Mouse (Mus musculus) liver, embryonic 16.5 days (tissue): ENCODE measurements around the gene Endog. TPM values are rescaled to one million over a fixed set of nuclear protein-coding genes. Genes with fewer than 3 reads are reported as not detected.

Experiments used
- ATAC-seq: fragments of 200-750 bp; cut with Nextera tagmentation; 2 replicates; pipeline ENCODE4 v1.8.0; 2017; ENCODE audit warnings: low read depth, mild to moderate bottlenecking, moderate number of reproducible peaks, moderate library complexity
- H3K27ac ChIP-seq: fragments of 300-500 bp; sonication (generic); 2 replicates; pipeline ENCODE4 v1.5.1; 2014; ENCODE audit warnings: mild to moderate bottlenecking, low read length
- H3K27me3 ChIP-seq: fragments of 300-500 bp; sonication (generic); 2 replicates; pipeline ENCODE4 v1.6.1; 2014; ENCODE audit warnings: low read depth, low read length, mixed read lengths; ENCODE audit not compliant: control insufficient read depth, insufficient read depth
- H3K36me3 ChIP-seq: fragments of 300-500 bp; sonication (generic); 2 replicates; pipeline ENCODE4 v1.6.1; 2014; ENCODE audit warnings: mild to moderate bottlenecking; ENCODE audit not compliant: control insufficient read depth, insufficient read depth
- H3K4me1 ChIP-seq: fragments of 300-500 bp; sonication (generic); 2 replicates; pipeline ENCODE4 v1.6.1; 2014; ENCODE audit warnings: low read depth, low read length, mixed read lengths; ENCODE audit not compliant: control insufficient read depth
- H3K4me2 ChIP-seq: fragments of 300-500 bp; sonication (generic); 2 replicates; pipeline ENCODE4 v1.6.1; 2014; ENCODE audit warnings: low read depth, low read length, mixed read lengths
- H3K4me3 ChIP-seq: fragments of 300-500 bp; sonication (generic); 2 replicates; pipeline ENCODE4 v1.5.1; 2014; ENCODE audit warnings: low read depth, mild to moderate bottlenecking, low read length
- H3K9ac ChIP-seq: fragments of 300-500 bp; sonication (generic); 2 replicates; pipeline ENCODE4 v1.6.1; 2014; ENCODE audit warnings: low read depth, low read length
- H3K9me3 ChIP-seq: fragments of 300-500 bp; sonication (generic); replicated peaks from 2 replicates; pipeline ENCODE4 v1.6.1; 2016; ENCODE audit warnings: low read length; ENCODE audit not compliant: control insufficient read depth
- WGBS: fragments of 180-500 bp; shearing (Covaris S2); extraction: QIAGEN DNeasy Blood & Tissue Kit; methylation state at CpG from one replicate; pipeline ENCODE4 v1.1.7; 2014; ENCODE audit not compliant: insufficient replicate concordance; 5-methylcytosine and 5-hydroxymethylcytosine counted together
- polyA plus RNA-seq: library from polyadenylated mRNA; unstranded; fragments of >200 nt; fragmentation: Nextera tagmentation; extraction: Ambion mirVana; gene quantifications from 2 replicates; pipeline ENCODE4 v1.2.1, GENCODE M21; 2015

Gene Endog
- polyA plus RNA-seq, 1 experiment from 2014 or later = 19.8 TPM

DNA sequence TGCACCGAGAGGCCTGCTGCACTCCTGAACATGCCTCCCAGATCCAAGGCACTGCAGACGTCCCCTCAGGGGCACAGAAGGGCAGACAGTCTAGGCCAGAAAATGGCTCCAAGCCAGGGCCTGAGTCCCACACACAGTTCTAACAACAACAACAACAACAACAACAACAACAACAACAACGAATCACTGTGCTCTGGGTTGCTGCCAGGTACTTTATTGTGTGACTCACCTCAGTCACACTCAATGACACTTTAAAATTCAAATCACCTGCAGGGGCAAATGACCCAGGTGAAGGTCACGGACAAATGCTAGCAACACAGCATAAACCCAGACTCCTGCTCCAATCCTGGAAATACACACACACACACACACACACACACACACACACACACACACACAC lies 26.7 kb downstream of the Endog start:
- Histone ChIP-seq H3K9ac (no peak overlapping the region), H3K27ac (peak overlapping the region; percentile 25; the same call in 1 of the 2 replicates), H3K4me2 (no peak overlapping the region), H3K36me3 (no peaks in the 10 kb centered on the region), H3K9me3 (no peaks in the 10 kb centered on the region), H3K4me1 (peaks cover 10% of the 10 kb centered on the region), H3K4me3 (no peak overlapping the region), H3K27me3 (no peaks in the 10 kb centered on the region)
- no peak for ATAC-seq
- WGBS = 54% methylated on average over 4 of the region's 4 CpGs

DNA sequence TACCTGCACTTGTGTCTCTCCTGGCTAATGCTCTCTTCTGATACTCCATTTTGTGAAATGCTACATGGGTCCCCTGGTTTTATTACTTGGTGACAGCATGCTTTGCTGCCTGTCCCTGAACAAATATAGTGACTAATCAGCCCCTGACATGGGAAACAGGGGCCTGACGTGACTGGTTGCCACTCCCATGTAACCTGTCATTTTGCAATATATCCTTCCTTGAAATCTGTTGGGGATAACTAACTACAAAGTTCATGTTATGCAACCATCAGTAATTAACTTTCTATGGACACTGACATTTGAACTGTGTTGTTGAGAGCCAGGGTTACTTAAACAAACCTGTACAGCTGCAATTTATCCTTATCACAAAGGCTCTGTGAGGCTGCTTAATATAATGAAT lies 28.7 kb downstream of the Endog start:
- Histone ChIP-seq H3K9ac (no peak overlapping the region), H3K4me2 (0 out of 2 replicates have a peak overlapping the region, but pooled peaks have one; percentile 14)
- peak; percentile 77 for ATAC-seq

DNA sequence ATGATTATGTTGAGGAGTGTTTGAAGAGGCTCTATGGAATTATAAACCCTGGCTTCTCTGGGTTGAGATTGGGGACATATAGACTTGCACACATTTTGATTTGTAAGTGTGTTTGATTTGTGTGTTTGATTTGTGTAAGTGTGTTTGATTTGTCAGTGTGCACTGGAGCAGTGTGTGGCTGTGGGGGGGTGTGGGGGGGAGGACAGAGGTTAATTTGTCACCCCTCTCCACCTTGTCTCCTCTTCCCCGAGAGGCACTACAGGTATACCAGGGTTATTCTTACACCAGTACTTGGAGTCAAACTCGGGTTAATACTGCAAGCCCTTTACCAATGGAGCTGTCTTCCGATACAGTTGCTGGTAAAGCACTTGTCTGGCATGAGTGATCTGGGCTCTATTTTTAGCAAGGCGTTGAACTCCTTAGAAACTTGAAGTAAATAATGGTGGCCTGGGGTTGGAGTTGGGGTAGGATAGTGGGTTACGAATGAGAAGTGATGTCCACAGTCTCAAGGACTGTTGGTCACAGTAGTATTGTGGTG lies 29.2 kb downstream of the Endog start:
- ATAC-seq = peak; percentile 60
- no peaks in the 10 kb centered on the region for H3K36me3 ChIP-seq
- H3K27ac ChIP-seq = peak overlapping the region; percentile 81
- H3K4me3 ChIP-seq = no peak overlapping the region
- H3K4me2 ChIP-seq = no peak overlapping the region
- WGBS = 56% methylated on average over 5 of the region's 5 CpGs
- H3K9ac ChIP-seq = no peak overlapping the region
- peaks cover 14% of the 10 kb centered on the region for H3K4me1 ChIP-seq
- no peaks in the 10 kb centered on the region for H3K27me3 ChIP-seq
- no peaks in the 10 kb centered on the region for H3K9me3 ChIP-seq

More for the DNA sequence above, 28.7 kb downstream of the Endog start:
- Histone ChIP-seq H3K27ac (peak overlapping the region; percentile 86), H3K27me3 (no peaks in the 10 kb centered on the region), H3K4me1 (peaks cover 14% of the 10 kb centered on the region), H3K36me3 (no peaks in the 10 kb centered on the region), H3K9me3 (no peaks in the 10 kb centered on the region), H3K4me3 (no peak overlapping the region)
- WGBS = 33% methylated on average over 1 of the region's 1 CpGs

DNA sequence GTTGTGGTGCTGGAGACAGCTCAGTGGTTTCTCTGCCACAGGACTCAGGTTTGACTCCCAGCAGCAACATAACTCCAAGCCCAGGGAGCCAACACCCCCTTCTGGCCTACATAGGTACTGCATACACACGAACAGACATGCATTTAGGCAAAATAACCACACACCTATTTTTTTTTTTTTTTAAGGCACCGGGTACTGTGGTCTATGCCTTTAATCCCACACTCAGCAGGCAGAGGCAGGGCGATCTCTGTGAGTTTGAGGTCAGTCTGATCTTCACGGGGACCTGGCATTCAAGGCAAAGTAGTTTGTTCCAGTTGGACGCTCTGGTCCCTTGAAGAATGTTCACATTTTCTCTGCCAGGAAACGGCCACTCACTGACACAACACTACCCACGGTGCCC lies 32.1 kb downstream of the Endog start:
- no peaks in the 10 kb centered on the region for H3K9me3 ChIP-seq
- H3K4me1 ChIP-seq = peaks cover 19% of the 10 kb centered on the region
- no peak overlapping the region for H3K9ac ChIP-seq
- no peaks in the 10 kb centered on the region for H3K27me3 ChIP-seq
- H3K36me3 ChIP-seq = no peaks in the 10 kb centered on the region
- ATAC-seq = no peak
- no peak overlapping the region for H3K4me2 ChIP-seq
- no peak overlapping the region for H3K27ac ChIP-seq
- H3K4me3 ChIP-seq = no peak overlapping the region
- 61% methylated on average over 7 of the region's 7 CpGs for WGBS

DNA sequence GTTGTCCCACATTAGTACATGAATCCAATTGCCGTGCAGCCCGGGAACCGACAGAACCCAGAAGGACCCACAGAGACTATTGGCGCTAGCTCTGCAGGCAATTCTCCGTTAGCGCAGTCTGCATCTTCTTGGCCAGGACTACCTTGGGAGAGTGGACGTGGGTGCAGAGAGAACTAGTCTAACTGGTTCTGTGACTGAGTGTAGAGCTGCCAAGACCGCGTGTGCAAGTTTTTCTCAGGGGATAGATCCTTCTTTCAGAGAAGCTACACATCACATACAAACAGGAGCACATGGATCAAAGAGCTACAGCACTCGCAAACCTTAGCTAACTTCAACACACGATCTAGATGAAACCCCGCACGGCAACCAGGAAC lies 33.9 kb downstream of the Endog start:
- peak overlapping the region; percentile 76 for H3K9ac ChIP-seq
- H3K4me3 ChIP-seq = peak overlapping the region; percentile 84
- no peaks in the 10 kb centered on the region for H3K36me3 ChIP-seq
- peak overlapping the region; percentile 70 for H3K27ac ChIP-seq
- no peak for ATAC-seq
- no peaks in the 10 kb centered on the region for H3K27me3 ChIP-seq
- H3K4me1 ChIP-seq = peaks cover 13% of the 10 kb centered on the region
- WGBS = under 1% methylated on average over 13 of the region's 13 CpGs
- H3K9me3 ChIP-seq = no peaks in the 10 kb centered on the region
- peak overlapping the region; percentile 92 for H3K4me2 ChIP-seq

DNA sequence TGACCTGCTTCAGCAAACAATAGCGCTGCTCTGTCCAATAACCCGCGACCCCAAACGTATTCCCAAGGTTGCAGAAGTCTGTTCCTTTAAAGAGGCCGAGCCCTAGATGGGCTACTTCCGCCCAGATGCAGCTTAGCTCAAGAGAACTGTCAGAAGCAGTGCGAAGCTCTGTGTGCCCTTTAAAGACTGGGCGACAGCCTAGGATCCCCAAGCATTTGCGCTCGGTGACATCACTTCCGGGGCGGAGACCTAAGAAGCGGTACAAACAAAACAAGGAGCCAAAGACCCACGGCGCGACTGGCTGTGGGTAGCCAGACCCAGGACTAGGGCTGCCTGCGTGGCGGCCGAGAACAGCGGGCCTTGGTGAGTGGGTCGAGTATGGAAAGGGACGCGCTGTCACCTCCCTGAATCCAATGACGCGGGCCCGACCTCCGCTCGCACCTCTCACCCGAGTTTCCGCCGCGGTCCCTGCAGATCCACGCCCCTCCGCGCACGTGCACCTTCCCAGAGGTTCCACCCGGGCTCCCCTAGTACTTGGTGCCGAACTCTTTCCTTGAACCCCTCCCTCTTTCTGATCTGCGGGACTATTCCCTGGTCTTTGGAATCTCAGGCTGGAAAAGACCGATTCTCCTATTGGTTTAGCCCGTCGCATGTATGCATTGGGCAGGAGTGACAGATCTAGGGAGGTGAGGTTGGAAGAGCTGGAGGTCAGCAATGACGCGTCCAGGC lies 34.5 kb downstream of the Endog start, which contains the start of gene Kyat1:
TSS of gene Kyat1 (minus strand) at position 219 of the 729 bp plus-strand sequence.
- under 1% methylated on average over 44 of the region's 44 CpGs for WGBS
- ATAC-seq = peak; percentile 90
- Histone ChIP-seq H3K27ac (peak within 1 kb of the TSS; percentile 81), H3K27me3 (no peaks in the 10 kb centered on the region), H3K36me3 (no peaks in the 10 kb centered on the region), H3K4me2 (peak within 1 kb of the TSS; percentile 92), H3K4me1 (peaks cover 13% of the 10 kb centered on the region), H3K4me3 (peak within 1 kb of the TSS; percentile 84), H3K9ac (peak within 1 kb of the TSS; percentile 76), H3K9me3 (no peaks in the 10 kb centered on the region)

DNA sequence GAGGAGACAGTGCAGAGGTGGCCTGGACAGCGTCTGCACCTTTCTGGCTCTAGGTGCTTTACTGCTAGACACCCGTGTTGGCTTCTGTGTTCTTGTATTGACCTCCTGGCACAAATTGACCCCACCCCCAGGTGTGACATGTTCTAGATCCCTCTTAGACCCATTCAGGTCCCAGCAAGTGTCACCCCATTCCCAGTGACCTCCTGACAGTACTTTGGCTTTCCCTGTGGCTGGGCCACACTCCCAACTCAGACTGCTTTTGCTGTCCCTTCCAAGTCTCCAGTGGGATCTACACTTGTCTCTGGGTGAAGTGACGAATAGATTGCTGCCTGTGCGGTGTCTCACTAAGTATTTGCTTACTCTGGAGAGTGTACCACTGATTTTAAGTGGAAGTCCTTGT lies 36.1 kb downstream of the Endog start:
- Histone ChIP-seq H3K4me1 (peaks cover 13% of the 10 kb centered on the region), H3K27me3 (no peaks in the 10 kb centered on the region), H3K4me2 (no peak overlapping the region), H3K36me3 (no peaks in the 10 kb centered on the region), H3K9me3 (no peaks in the 10 kb centered on the region), H3K9ac (no peak overlapping the region), H3K27ac (no peak overlapping the region), H3K4me3 (no peak overlapping the region)
- WGBS = 63% methylated on average over 4 of the region's 4 CpGs
- no peak for ATAC-seq

DNA sequence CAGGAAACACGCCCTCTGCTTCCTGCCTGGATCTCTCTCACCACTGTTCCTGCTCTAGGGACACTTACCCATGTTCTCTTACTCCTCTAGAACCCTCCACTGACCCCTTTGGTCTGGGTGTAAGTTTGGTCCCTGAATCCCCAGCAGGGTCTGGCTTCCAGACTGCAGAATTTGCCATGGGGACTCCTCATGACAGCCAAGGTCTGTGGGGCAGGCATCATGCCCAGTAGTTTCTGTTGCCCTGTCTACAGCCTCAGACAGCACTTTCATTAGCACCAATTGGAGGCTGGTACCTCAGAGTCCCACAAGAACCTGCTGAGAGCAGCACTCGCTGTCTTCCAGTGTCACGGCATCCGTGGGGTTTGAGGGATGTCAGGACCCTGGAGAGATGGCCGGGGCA lies 36.6 kb downstream of the Endog start:
- 66% methylated on average over 5 of the region's 5 CpGs for WGBS
- Histone ChIP-seq H3K36me3 (no peaks in the 10 kb centered on the region), H3K27ac (no peak overlapping the region), H3K4me3 (no peak overlapping the region), H3K4me2 (no peak overlapping the region), H3K9ac (no peak overlapping the region), H3K4me1 (peaks cover 13% of the 10 kb centered on the region), H3K27me3 (no peaks in the 10 kb centered on the region), H3K9me3 (no peaks in the 10 kb centered on the region)
- no peak for ATAC-seq

DNA sequence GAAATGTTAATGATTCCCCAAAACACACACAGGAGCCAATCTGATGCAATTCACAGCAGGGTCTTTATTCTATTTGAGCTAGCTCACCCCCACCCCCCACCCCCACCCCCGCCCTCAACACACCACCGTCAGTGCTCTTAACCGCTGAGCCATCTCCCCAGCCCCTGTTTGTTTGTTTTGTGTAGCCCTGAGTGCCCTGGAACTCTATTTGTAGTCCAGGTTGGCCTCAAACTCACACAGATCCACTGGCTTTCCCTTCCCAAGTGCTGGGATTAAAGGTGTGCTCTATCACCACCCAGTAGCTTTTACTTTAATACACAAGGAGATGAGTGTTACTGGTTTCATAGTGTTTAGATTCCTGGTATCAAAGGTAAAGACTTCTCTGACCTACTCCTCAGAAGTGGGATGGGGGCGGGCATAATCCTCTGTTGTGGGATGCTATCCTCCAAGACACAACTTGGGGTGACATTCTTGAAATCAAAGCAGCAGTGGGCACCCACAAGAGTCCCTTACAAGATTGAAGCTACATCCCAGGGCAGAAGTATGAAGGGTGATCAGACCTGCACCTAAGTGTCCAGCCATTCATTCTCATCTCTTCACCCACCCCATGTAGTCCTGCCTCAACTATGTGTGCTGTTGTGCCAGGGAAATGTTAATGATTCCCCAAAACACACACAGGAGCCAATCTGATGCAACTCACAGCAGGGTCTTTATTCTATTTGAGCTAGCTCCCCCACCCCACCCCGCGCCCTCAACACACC lies 40.3 kb downstream of the Endog start:
- no peak overlapping the region for H3K4me3 ChIP-seq
- ATAC-seq = peak; percentile 41; the same call in 1 of the 2 replicates
- H3K27me3 ChIP-seq = no peaks in the 10 kb centered on the region
- no peaks in the 10 kb centered on the region for H3K9me3 ChIP-seq
- peak overlapping the region; percentile 7 for H3K27ac ChIP-seq
- H3K36me3 ChIP-seq = no peaks in the 10 kb centered on the region
- WGBS = 57% methylated on average over 6 of the region's 6 CpGs
- H3K9ac ChIP-seq = no peak overlapping the region
- peaks cover 2% of the 10 kb centered on the region for H3K4me1 ChIP-seq
- H3K4me2 ChIP-seq = no peak overlapping the region
